Mouse (Mus musculus) lung, adult 2 months (tissue): ENCODE data around the gene Gfer.

Experiments
- CTCF ChIP-seq: fragments of 200-500 bp; IDR thresholded peaks from 2 replicates; pipeline ENCODE4 v1.5.1; 2011; ENCODE audit warnings: mild to moderate bottlenecking, low read length, control low read depth; ENCODE audit not compliant: insufficient read depth
- POLR2A ChIP-seq: fragments of 200-500 bp; IDR thresholded peaks from 2 replicates; pipeline ENCODE4 v1.6.1; 2011; ENCODE audit warnings: low read depth, mild to moderate bottlenecking, control low read depth, low read length, borderline replicate concordance; ENCODE audit errors: extremely low read depth

DNA sequence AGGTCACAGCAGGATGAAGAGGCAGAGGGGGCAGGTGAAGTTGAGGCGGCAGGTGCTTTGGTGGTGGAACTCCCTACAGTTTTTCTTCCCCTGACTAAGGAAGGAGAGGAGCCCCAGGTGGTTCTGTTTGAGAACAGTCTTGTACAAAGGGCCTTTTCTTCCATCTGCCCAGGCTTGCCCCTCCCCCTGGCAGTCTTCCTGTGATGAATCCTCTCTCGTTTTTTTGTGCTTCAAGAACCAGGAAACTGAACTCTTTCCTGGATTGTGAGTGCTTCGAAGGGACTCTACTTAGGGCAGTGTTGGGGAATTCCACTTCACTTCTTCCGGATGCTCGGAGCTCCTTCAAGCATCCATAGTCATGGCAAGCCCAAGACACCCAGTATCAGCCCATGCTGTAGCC lies 2.0 kb upstream of the Gfer start:
- TF ChIP-seq POLR2A (no peak), CTCF (no peak)
